Mouse (Mus musculus) duodenum, adult 2 months (tissue): Measurements from ENCODE around the gene Sec14l3. TPM values are rescaled to one million over a fixed set of nuclear protein-coding genes. Genes with fewer than 3 reads are reported as not detected.

ENCODE experiments used
- polyA plus RNA-seq: library from polyadenylated mRNA; depleted of rRNA; stranded (reverse); fragments of >200 nt; gene quantifications from 2 replicates; pipeline ENCODE4 v1.2.3, GENCODE M21; 2012; ENCODE audit warnings: low replicate concordance; rRNA removed

Gene Sec14l3
- not detected in 2 replicates for polyA plus RNA-seq

GRCm38 (mm10) chr11:4064627-4065122, at the start of gene Sec14l3:
Sec14l3 (plus strand) TSS chr11:4064841.

GRCm38 (mm10) chr11:4031126-4031941, 33.3 kb upstream of the Sec14l3 start, which contains the start of gene Sec14l4:
Sec14l4 (plus strand) TSS chr11:4031462.

GRCm38 (mm10) chr11:4095171-4096053, 30.8 kb downstream of the Sec14l3 start, which contains the start of gene Mtfp1:
Mtfp1 (minus strand) TSS chr11:4095445.

GRCm38 (mm10) chr11:4122742-4123579, 58.3 kb downstream of the Sec14l3 start, which contains the start of gene Sec14l2:
Sec14l2 (minus strand) TSS chr11:4123415.

Other genes starting within 250 kb of the Sec14l3 start
- gene Osbp2, start 200.9 kb upstream of the Sec14l3 start, polyA plus RNA-seq: 0.16 and 0.30 TPM in 2 replicates
- 0.09 and 0.27 TPM in 2 replicates for gene 4921536K21Rik, start 169.7 kb upstream of the Sec14l3 start, polyA plus RNA-seq
- 1.5 and 2.1 TPM in 2 replicates for gene Dusp18, start 169.6 kb upstream of the Sec14l3 start, polyA plus RNA-seq
- gene Slc35e4, start 150.2 kb upstream of the Sec14l3 start, polyA plus RNA-seq: 5.7 and 6.0 TPM in 2 replicates
- gene Tcn2, start 132.7 kb upstream of the Sec14l3 start, polyA plus RNA-seq: 208 and 438 TPM in 2 replicates
- gene Pes1, start 100.9 kb upstream of the Sec14l3 start, polyA plus RNA-seq: 14.9 and 22.0 TPM in 2 replicates
- 0.07 and 0.14 TPM in 2 replicates for gene 4930556J24Rik, start 88.1 kb upstream of the Sec14l3 start, polyA plus RNA-seq
- 133 and 187 TPM in 2 replicates for gene Gal3st1, start 81.2 kb upstream of the Sec14l3 start, polyA plus RNA-seq
- gene Sec14l4, start 33.4 kb upstream of the Sec14l3 start, polyA plus RNA-seq: 0.12 and 0.19 TPM in 2 replicates
- 48.5 and 49.0 TPM in 2 replicates for gene Mtfp1, start 30.6 kb downstream of the Sec14l3 start, polyA plus RNA-seq
- 31.2 and 70.7 TPM in 2 replicates for gene Sec14l2, start 58.6 kb downstream of the Sec14l3 start, polyA plus RNA-seq
- 12.4 and 20.5 TPM in 2 replicates for gene Rnf215, start 70.4 kb downstream of the Sec14l3 start, polyA plus RNA-seq
- gene Ccdc157, start 95.5 kb downstream of the Sec14l3 start, polyA plus RNA-seq: 1.2 and 2.2 TPM in 2 replicates
- gene Sf3a1, start 95.5 kb downstream of the Sec14l3 start, polyA plus RNA-seq: 19.7 and 24.3 TPM in 2 replicates
- 29.9 and 52.6 TPM in 2 replicates for gene Tbc1d10a, start 121.9 kb downstream of the Sec14l3 start, polyA plus RNA-seq
- gene Castor1, start 153.4 kb downstream of the Sec14l3 start, polyA plus RNA-seq: 4.0 and 5.2 TPM in 2 replicates
- 0.05 and 0.26 TPM in 2 replicates for gene Osm, start 171.6 kb downstream of the Sec14l3 start, polyA plus RNA-seq
- gene Lif, start 192.7 kb downstream of the Sec14l3 start, polyA plus RNA-seq: 2.9 and 4.1 TPM in 2 replicates